Mouse (Mus musculus): ENCODE data around the gene Patj.

DNA sequence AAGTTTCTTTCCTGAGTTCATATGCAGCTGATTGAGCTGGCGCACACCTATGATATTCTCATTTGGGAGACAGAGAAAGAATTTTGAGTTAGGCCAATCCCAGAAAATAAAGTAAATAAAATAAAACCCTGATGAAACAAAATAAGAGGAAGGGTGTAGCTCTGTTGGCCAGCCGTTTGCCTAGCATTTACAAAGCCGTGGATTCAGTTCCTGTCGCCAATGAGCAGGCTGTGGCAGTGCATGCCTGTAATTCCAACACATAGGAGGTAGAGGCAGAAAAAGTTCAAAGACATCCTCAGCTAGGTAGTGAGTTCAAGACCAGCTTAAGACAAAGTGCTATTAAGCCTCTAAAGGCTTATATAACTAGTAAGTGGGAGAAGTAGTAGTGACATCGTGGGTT is 55.2 kb downstream of the Patj start:
- no peak for TF ChIP-seq CTCF (IDR thresholded peaks at IDR 0.05; ENCODE audit: borderline replicate concordance, insufficient read depth, low read length)
- TF ChIP-seq POLR2A (IDR thresholded peaks at IDR 0.05; ENCODE audit: low read depth, low read length), result no peak

Measured in embryonic fibroblast, embryonic 13.5 days (primary cell).